Comparison of ENCODE assay signal across 8 mouse cellular contexts in the genomic region with DNA sequence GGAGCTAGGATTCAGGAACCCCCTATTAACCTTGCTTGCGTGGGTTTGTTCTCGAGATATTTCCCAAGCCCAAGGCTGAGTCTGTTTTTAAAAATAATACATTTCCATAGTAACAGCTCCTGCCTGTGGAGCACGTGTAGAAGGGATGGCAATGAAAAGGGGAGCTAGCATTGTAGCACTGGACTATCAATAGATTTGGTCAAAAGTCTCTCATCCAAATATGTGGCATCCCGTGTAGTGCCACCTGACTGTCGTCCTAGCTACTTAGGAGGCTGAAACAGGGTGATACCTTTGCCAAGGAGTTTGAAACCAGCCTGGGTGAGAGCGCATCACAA. TPM values are rescaled to one million over a fixed set of nuclear protein-coding genes. Genes with fewer than 3 reads are reported as not detected.
DNase-seq lines count a peak whose midpoint lies in the region; ATAC-seq and TF ChIP-seq lines count a peak whose summit lies in the region.

No protein-coding gene starts in this region.

- no peak for TF ChIP-seq POLR2A in cerebellum, adult 2 months (IDR thresholded peaks at IDR 0.05; ENCODE audit: borderline replicate concordance, insufficient read depth, low read length)

- H3K4me1 ChIP-seq in cerebellum, adult 2 months (ENCODE audit: control insufficient read depth, insufficient read depth, low read length): peaks cover 12% of the 10 kb centered on the region
- H3K4me1 ChIP-seq in megakaryocyte, embryonic 14.5 days: peaks cover 71% of the 10 kb centered on the region

- peak overlapping the region; percentile 55 for H3K27ac ChIP-seq in cerebellum, adult 2 months (ENCODE audit: insufficient read depth, low read length)

- no peaks in the 10 kb centered on the region for H3K27me3 ChIP-seq in cerebellum, adult 2 months (ENCODE audit: control insufficient read depth, insufficient read depth, low read length)
- no peaks in the 10 kb centered on the region for H3K27me3 ChIP-seq in megakaryocyte, embryonic 14.5 days (replicated peaks)

- no peaks in the 10 kb centered on the region for H3K9me3 ChIP-seq in megakaryocyte, embryonic 14.5 days

- H3K4me3 ChIP-seq in cerebellum, adult 2 months (replicated peaks; ENCODE audit: insufficient read depth, low read depth, low read length): peak overlapping the region; percentile 50
- peak overlapping the region; percentile 97 for H3K4me3 ChIP-seq in megakaryocyte, embryonic 14.5 days (replicated peaks)

- H3K36me3 ChIP-seq in megakaryocyte, embryonic 14.5 days (replicated peaks; ENCODE audit: low read length): peaks cover 20% of the 10 kb centered on the region

- ATAC-seq in megakaryocyte, adult 5-6 weeks (ENCODE audit: poor library complexity, severe bottlenecking): no peak

- DNase-seq in cerebellum, adult 2 months: no peak
- no peak for DNase-seq in cerebellum, adult 9-10 months
- DNase-seq in left cerebral cortex, postnatal 25 days (ENCODE audit: low spot score in 2 of 2): peak; percentile 55 to 68
- DNase-seq in right cerebral cortex, postnatal 25 days: peak; percentile 44
- no peak for DNase-seq in natural killer cell, adult 2 months (ENCODE audit: low spot score in 2 of 2)
- no peak for DNase-seq in cerebellum, adult 11 months

- TF ChIP-seq CTCF in cerebellum, adult 2 months (IDR thresholded peaks at IDR 0.05; ENCODE audit: borderline replicate concordance, insufficient read depth, low read depth, low read length): no peak

- intact Hi-C loops in left cerebral cortex, postnatal 25 days (cut with DNase I): no loop called here

- WGBS in cerebellum, adult 2 months: 11% methylated on average over 6 of the region's 6 CpGs

RNA-seq across cellular contexts. Expression of a gene that starts 0.7 kb away (rescaled TPM):
- 112 and 113 TPM in 2 replicates for polyA plus RNA-seq in cerebellum, adult 2 months (2012; rRNA removed)
- 44.6 and 94.5 TPM in 2 replicates for polyA plus RNA-seq in megakaryocyte, embryonic 14.5 days (2012; ENCODE audit: insufficient read depth, low replicate concordance)
- 12.0 and 16.4 TPM in 2 replicates for total RNA-seq in megakaryocyte, adult 5-6 weeks (2015)
- 11.0 and 13.4 TPM in 2 replicates for total RNA-seq in megakaryocyte, adult 5-6 weeks (2017)
- total RNA-seq in left cerebral cortex, postnatal 25 days (2021): 100 to 1,000 TPM; 207 to 225 TPM

RNA-seq across cellular contexts. Expression of a gene that starts 5.1 kb away (rescaled TPM):
- polyA plus RNA-seq in cerebellum, adult 2 months (2012; rRNA removed): 23.5 and 23.6 TPM in 2 replicates
- 7.1 and 9.5 TPM in 2 replicates for polyA plus RNA-seq in megakaryocyte, embryonic 14.5 days (2012; ENCODE audit: insufficient read depth, low replicate concordance)
- 37.7 and 39.4 TPM in 2 replicates for total RNA-seq in megakaryocyte, adult 5-6 weeks (2015)
- total RNA-seq in megakaryocyte, adult 5-6 weeks (2017): 15.2 and 17.4 TPM in 2 replicates
- 10 to 100 TPM; 12.5 to 13.8 TPM for total RNA-seq in left cerebral cortex, postnatal 25 days (2021)

RNA-seq across cellular contexts. Expression of a gene that starts 13.7 kb away (rescaled TPM):
- polyA plus RNA-seq in cerebellum, adult 2 months (2012; rRNA removed): 63.1 and 63.5 TPM in 2 replicates
- 416 and 1,650 TPM in 2 replicates for polyA plus RNA-seq in megakaryocyte, embryonic 14.5 days (2012; ENCODE audit: insufficient read depth, low replicate concordance)
- total RNA-seq in megakaryocyte, adult 5-6 weeks (2015): 136 and 144 TPM in 2 replicates
- total RNA-seq in megakaryocyte, adult 5-6 weeks (2017): 239 and 262 TPM in 2 replicates
- 10 to 100 TPM; 56.6 to 56.8 TPM for total RNA-seq in left cerebral cortex, postnatal 25 days (2021)

RNA-seq across cellular contexts. Expression of a gene that starts 15.3 kb away (rescaled TPM):
- 35.8 and 36.0 TPM in 2 replicates for polyA plus RNA-seq in cerebellum, adult 2 months (2012; rRNA removed)
- 1.3 and 4.9 TPM in 2 replicates for polyA plus RNA-seq in megakaryocyte, embryonic 14.5 days (2012; ENCODE audit: insufficient read depth, low replicate concordance)
- 12.3 and 18.4 TPM in 2 replicates for total RNA-seq in megakaryocyte, adult 5-6 weeks (2015)
- 13.1 and 15.3 TPM in 2 replicates for total RNA-seq in megakaryocyte, adult 5-6 weeks (2017)
- total RNA-seq in left cerebral cortex, postnatal 25 days (2021): 10 to 100 TPM; 28.4 to 28.6 TPM

RNA-seq across cellular contexts. Expression of a gene that starts 23.3 kb away (rescaled TPM):
- polyA plus RNA-seq in cerebellum, adult 2 months (2012; rRNA removed): 32.2 and 35.4 TPM in 2 replicates
- 51.1 and 76.9 TPM in 2 replicates for polyA plus RNA-seq in megakaryocyte, embryonic 14.5 days (2012; ENCODE audit: insufficient read depth, low replicate concordance)
- total RNA-seq in megakaryocyte, adult 5-6 weeks (2015): 63.1 and 83.4 TPM in 2 replicates
- total RNA-seq in megakaryocyte, adult 5-6 weeks (2017): 31.2 and 41.1 TPM in 2 replicates
- total RNA-seq in left cerebral cortex, postnatal 25 days (2021): 10 to 100 TPM; 14.8 to 22.0 TPM

Comparison
In these comparisons a context has a peak if more than half of its experiments do, and no peak if none do; other contexts are left out.
1. DNase-seq: peak in left cerebral cortex, postnatal 25 days (2 of 2) and right cerebral cortex, postnatal 25 days (single experiment); none in cerebellum, adult 2 months (0 of 2), cerebellum, adult 9-10 months (single experiment), natural killer cell, adult 2 months (0 of 2) and cerebellum, adult 11 months (single experiment).
2. RNA of a gene that starts 0.7 kb away (total RNA-seq): 207 to 225 TPM in left cerebral cortex, postnatal 25 days; 11.0 to 16.4 TPM in megakaryocyte, adult 5-6 weeks; every median in the first group is over 10 times any median in the second.